Mouse (Mus musculus) stomach, postnatal 0 days (tissue): ENCODE data around the gene Mgll.

Experiments
- CTCF ChIP-seq: IDR thresholded peaks from 2 replicates; pipeline ENCODE4 v1.5.1; 2016; ENCODE audit warnings: antibody characterized with exemption, low read depth, mild to moderate bottlenecking, moderate library complexity
- EP300 ChIP-seq: optimal IDR thresholded peaks from 2 replicates; pipeline ENCODE3; 2016; ENCODE audit warnings: antibody characterized with exemption

DNA sequence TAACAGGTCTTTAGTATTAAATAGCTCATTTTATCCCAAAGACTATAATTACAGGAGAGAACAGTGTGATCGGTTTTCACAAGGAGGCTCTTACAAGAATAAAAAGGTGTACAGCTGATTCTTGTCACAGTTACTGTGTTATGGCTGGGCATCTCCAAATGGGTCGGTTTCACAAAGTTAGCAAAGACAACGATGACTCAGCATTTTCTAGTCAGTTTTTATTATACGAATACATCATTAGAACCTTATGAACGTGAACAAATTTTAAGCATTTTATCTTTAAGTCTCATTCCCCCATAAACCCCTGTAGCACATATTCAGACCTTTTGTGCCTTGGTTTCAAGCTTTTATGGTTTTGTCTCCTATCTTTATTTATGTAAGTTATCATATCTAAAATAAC, 55.5 kb downstream of the Mgll start:
- TF ChIP-seq EP300 (no peak), CTCF (no peak)
